Mouse (Mus musculus): ENCODE measurements around the gene Calhm1. TPM values are rescaled to one million over a fixed set of nuclear protein-coding genes. Genes with fewer than 3 reads are reported as not detected.

Calhm1 gene
- polyA plus RNA-seq, 1 experiment = not detected

DNA sequence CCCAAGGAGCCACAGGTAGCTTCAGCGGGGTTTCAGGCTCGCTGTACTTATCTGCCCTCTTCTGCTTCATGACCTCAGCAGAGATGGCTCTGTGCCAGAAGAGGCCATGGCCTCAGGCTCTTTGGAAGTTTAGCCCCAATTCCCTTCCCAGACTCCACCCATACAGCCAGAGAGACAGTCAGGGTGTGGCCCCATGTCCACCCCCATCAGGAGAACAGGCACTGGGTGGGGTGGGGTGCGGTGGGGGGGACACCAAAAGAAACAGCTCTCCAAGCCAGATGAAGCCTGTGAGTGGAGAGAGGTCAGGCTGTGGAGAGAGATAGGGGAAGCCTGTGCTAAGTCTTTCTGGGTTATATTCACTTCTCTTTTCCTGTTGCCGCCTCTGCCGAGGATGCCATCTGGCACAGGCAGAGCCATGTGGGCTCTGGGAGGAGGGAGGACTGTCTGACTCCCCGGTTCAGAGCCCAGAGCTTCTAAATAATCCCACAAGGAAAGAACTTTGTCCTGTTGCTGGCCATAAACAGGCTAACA lies 6.9 kb downstream of the Calhm1 start:
- peak overlapping the region; percentile 55 for H3K4me3 ChIP-seq (ENCODE audit: control insufficient read depth, low read depth, low read length)
- peak overlapping the region; percentile 82 for H3K27ac ChIP-seq (ENCODE audit: control insufficient read depth, insufficient read depth, low read depth, low read length)
- no peak for TF ChIP-seq CTCF (IDR thresholded peaks at IDR 0.05; ENCODE audit: control insufficient read depth, insufficient read depth, insufficient replicate concordance, low read depth, low read length)
- no peak for TF ChIP-seq POLR2A (IDR thresholded peaks at IDR 0.05; ENCODE audit: control insufficient read depth, low read depth, low read length)
- no peaks in the 10 kb centered on the region for H3K27me3 ChIP-seq (ENCODE audit: control insufficient read depth, insufficient read depth, low read length)
- peaks cover 3% of the 10 kb centered on the region for H3K4me1 ChIP-seq (ENCODE audit: control insufficient read depth, insufficient read depth, low read length)
- no peaks in the 10 kb centered on the region for H3K36me3 ChIP-seq (ENCODE audit: control insufficient read depth, insufficient read depth, low read length)

DNA sequence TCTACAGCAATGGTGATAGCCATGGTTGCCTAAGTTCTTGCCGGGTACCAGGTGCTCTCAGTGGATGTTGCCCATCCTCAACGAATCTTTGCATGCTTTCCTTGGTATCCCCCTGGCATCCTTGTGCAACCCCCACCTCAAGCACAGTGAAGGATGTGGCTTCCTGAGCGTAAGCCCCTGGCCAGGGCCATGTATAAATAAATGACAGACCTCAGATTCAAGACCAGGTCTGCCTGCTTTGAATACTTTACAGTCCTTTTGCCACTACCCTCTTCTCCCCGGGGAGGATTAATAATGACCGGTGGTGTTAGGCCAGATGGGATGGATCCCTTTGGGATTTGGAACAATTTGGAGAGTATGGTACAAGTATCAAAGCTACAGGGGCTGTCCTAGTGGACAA lies 7.9 kb downstream of the Calhm1 start:
- TF ChIP-seq CTCF (IDR thresholded peaks at IDR 0.05; ENCODE audit: control insufficient read depth, insufficient read depth, insufficient replicate concordance, low read depth, low read length) (no peak), POLR2A (IDR thresholded peaks at IDR 0.05; ENCODE audit: control insufficient read depth, low read depth, low read length) (no peak)
- Histone ChIP-seq H3K36me3 (ENCODE audit: control insufficient read depth, insufficient read depth, low read length) (no peaks in the 10 kb centered on the region), H3K4me1 (ENCODE audit: control insufficient read depth, insufficient read depth, low read length) (peaks cover 3% of the 10 kb centered on the region), H3K27me3 (ENCODE audit: control insufficient read depth, insufficient read depth, low read length) (no peaks in the 10 kb centered on the region), H3K27ac (ENCODE audit: control insufficient read depth, insufficient read depth, low read depth, low read length) (no peak overlapping the region), H3K4me3 (ENCODE audit: control insufficient read depth, low read depth, low read length) (no peak overlapping the region)

DNA sequence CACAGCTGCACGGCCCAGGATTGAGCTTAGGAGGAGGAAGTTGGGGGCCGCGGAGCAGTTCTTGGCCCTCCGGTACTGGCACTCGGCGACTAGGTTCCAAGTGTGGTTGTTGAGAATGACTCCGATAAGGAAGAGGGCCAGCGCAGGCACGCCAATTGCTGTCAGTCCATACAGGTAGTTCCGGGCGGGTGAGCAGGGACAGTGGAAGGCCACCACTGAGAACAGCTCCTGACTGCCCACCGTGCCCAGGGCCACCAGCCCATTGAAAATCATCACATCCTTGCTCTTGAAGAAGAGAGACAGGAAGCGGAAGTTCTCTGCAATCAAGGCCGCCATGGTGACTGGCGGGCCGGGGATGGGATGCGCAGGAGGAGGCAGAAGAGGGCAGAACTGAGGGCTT lies 8.5 kb downstream of the Calhm1 start:
- TF ChIP-seq CTCF (IDR thresholded peaks at IDR 0.05; ENCODE audit: control insufficient read depth, insufficient read depth, insufficient replicate concordance, low read depth, low read length) (no peak), POLR2A (IDR thresholded peaks at IDR 0.05; ENCODE audit: control insufficient read depth, low read depth, low read length) (no peak)
- no peaks in the 10 kb centered on the region for H3K27me3 ChIP-seq (ENCODE audit: control insufficient read depth, insufficient read depth, low read length)
- no peak overlapping the region for H3K27ac ChIP-seq (ENCODE audit: control insufficient read depth, insufficient read depth, low read depth, low read length)
- H3K4me3 ChIP-seq (ENCODE audit: control insufficient read depth, low read depth, low read length) = no peak overlapping the region
- peaks cover 3% of the 10 kb centered on the region for H3K4me1 ChIP-seq (ENCODE audit: control insufficient read depth, insufficient read depth, low read length)
- no peaks in the 10 kb centered on the region for H3K36me3 ChIP-seq (ENCODE audit: control insufficient read depth, insufficient read depth, low read length)

DNA sequence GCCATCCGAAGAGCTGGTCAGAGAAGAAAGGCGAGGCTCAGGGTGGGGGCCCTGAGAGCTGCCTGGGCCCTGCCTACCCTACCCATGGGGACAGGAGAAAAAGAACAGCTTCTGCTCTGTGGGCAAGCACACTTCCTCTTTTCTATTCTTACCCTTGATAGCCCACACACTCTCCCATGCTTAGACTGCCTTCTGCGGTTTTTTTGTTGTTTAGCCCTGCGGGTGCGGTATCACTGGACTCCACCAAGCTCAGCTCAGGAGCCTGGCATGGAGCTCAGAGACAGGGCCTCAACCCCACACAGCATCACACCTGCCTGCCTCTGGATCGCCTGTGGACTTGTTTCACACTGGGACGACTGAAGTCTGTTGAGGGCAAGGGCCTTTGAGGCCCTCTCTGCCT lies 10.9 kb downstream of the Calhm1 start:
- TF ChIP-seq CTCF (IDR thresholded peaks at IDR 0.05; ENCODE audit: control insufficient read depth, insufficient read depth, insufficient replicate concordance, low read depth, low read length) = no peak
- no peak for TF ChIP-seq POLR2A (IDR thresholded peaks at IDR 0.05; ENCODE audit: control insufficient read depth, low read depth, low read length)
- peaks cover under 1% of the 10 kb centered on the region; the same call in 1 of the 2 replicates for H3K4me1 ChIP-seq (ENCODE audit: control insufficient read depth, insufficient read depth, low read length)
- H3K27me3 ChIP-seq (ENCODE audit: control insufficient read depth, insufficient read depth, low read length) = no peaks in the 10 kb centered on the region
- H3K36me3 ChIP-seq (ENCODE audit: control insufficient read depth, insufficient read depth, low read length) = no peaks in the 10 kb centered on the region; the same call in 1 of the 2 replicates
- H3K4me3 ChIP-seq (ENCODE audit: control insufficient read depth, low read depth, low read length) = no peak overlapping the region
- no peak overlapping the region for H3K27ac ChIP-seq (ENCODE audit: control insufficient read depth, insufficient read depth, low read depth, low read length)

DNA sequence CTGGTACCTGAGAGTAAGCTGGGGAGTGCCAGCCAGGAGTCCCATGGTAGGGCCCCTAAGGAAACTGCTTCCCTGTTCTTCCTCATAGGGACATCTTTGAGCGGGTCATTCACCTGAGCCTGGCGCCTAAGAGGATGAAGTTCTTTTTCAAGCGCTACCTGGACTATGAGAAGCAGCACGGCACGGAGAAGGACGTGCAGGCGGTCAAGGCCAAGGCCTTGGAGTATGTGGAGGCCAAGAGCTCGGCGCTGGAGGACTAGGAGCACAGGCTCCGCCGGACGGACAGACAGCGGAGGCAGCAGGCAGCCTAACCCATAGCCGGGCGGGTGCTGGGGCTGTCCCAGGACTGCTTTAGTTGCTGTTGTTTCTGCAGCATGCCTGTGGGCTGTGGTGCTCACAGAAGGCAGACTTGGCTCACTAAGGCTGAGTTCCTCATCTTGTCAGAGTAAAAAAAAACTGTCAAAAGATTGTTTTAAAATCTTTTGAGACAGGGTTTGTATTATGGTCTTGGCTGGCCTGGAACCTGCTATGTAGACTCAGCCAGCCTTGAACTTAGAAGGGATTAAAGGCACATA lies 13.4 kb downstream of the Calhm1 start:
- no peaks in the 10 kb centered on the region for H3K4me1 ChIP-seq (ENCODE audit: control insufficient read depth, insufficient read depth, low read length)
- no peak overlapping the region for H3K4me3 ChIP-seq (ENCODE audit: control insufficient read depth, low read depth, low read length)
- TF ChIP-seq CTCF (IDR thresholded peaks at IDR 0.05; ENCODE audit: control insufficient read depth, insufficient read depth, insufficient replicate concordance, low read depth, low read length) (no peak), POLR2A (IDR thresholded peaks at IDR 0.05; ENCODE audit: control insufficient read depth, low read depth, low read length) (no peak)
- H3K27me3 ChIP-seq (ENCODE audit: control insufficient read depth, insufficient read depth, low read length) = no peaks in the 10 kb centered on the region
- H3K36me3 ChIP-seq (ENCODE audit: control insufficient read depth, insufficient read depth, low read length) = no peaks in the 10 kb centered on the region; the same call in 1 of the 2 replicates
- no peak overlapping the region for H3K27ac ChIP-seq (ENCODE audit: control insufficient read depth, insufficient read depth, low read depth, low read length)

DNA sequence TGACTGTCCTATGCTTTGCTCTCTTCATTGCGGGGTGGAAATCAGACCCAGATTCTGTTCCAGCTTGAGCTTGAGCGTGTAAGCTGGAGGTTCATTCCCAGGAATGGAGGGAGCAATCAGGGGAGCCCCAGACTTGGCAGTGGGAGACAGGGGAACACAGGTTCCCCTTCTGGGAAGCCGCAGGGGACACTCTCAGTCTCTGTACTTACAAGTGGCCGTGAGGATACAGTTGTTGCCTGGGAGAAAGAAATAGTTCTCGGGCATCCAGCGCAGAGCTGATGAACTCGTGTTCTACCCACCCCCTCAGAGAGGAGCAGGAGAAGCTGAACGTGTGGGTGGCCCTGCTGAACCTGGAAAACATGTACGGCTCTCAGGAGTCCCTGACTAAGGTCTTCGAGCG lies 15.2 kb downstream of the Calhm1 start:
- no peaks in the 10 kb centered on the region for H3K4me1 ChIP-seq (ENCODE audit: control insufficient read depth, insufficient read depth, low read length)
- no peak overlapping the region for H3K27ac ChIP-seq (ENCODE audit: control insufficient read depth, insufficient read depth, low read depth, low read length)
- no peak for TF ChIP-seq CTCF (IDR thresholded peaks at IDR 0.05; ENCODE audit: control insufficient read depth, insufficient read depth, insufficient replicate concordance, low read depth, low read length)
- TF ChIP-seq POLR2A (IDR thresholded peaks at IDR 0.05; ENCODE audit: control insufficient read depth, low read depth, low read length) = no peak
- no peaks in the 10 kb centered on the region for H3K27me3 ChIP-seq (ENCODE audit: control insufficient read depth, insufficient read depth, low read length)
- H3K4me3 ChIP-seq (ENCODE audit: control insufficient read depth, low read depth, low read length) = no peak overlapping the region
- no peaks in the 10 kb centered on the region; the same call in 1 of the 2 replicates for H3K36me3 ChIP-seq (ENCODE audit: control insufficient read depth, insufficient read depth, low read length)

DNA sequence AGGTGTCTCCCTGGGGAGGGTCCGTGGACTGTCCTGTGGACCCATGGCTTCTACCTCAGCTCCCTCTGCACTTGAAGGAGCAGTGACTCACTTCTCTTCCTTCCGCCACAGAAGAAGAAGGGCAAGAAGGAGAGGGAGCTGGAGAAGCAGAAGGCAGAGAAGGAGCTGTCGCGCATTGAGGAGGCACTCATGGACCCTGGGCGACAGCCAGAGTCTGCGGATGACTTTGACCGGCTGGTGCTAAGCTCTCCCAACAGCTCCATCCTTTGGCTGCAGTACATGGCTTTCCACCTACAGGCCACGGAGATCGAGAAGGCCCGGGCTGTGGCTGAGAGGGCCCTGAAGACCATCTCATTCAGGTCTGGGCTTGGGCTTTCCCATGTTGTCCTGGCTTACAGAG lies 15.9 kb downstream of the Calhm1 start:
- no peaks in the 10 kb centered on the region for H3K4me1 ChIP-seq (ENCODE audit: control insufficient read depth, insufficient read depth, low read length)
- no peaks in the 10 kb centered on the region; the same call in 1 of the 2 replicates for H3K36me3 ChIP-seq (ENCODE audit: control insufficient read depth, insufficient read depth, low read length)

More for the DNA sequence above, 15.9 kb downstream of the Calhm1 start:
- H3K27ac ChIP-seq (ENCODE audit: control insufficient read depth, insufficient read depth, low read depth, low read length) = no peak overlapping the region
- H3K27me3 ChIP-seq (ENCODE audit: control insufficient read depth, insufficient read depth, low read length) = no peaks in the 10 kb centered on the region
- TF ChIP-seq CTCF (IDR thresholded peaks at IDR 0.05; ENCODE audit: control insufficient read depth, insufficient read depth, insufficient replicate concordance, low read depth, low read length) (no peak), POLR2A (IDR thresholded peaks at IDR 0.05; ENCODE audit: control insufficient read depth, low read depth, low read length) (no peak)
- no peak overlapping the region for H3K4me3 ChIP-seq (ENCODE audit: control insufficient read depth, low read depth, low read length)

All from testis, adult 2 months (tissue).